ENCODE assay signal across 22 mouse cellular contexts in genomic region chr16:66487194-66487944, GRCm38 (mm10).
A peak's percentile ranks its signal among the peaks of the same experiment; 100 is the strongest.
DNase-seq lines count a peak whose midpoint lies in the region; ATAC-seq and TF ChIP-seq lines count a peak whose summit lies in the region.
"Had no signal": no experiment of that assay in that cellular context is flagged by ENCODE, and none has a peak within 500 bp of the region (broad histone marks: within the 10 kb centered on the region; RNA-seq: fewer than 3 reads in every experiment).

No protein-coding gene starts in this region.

- no peak for TF ChIP-seq CTCF in midbrain, postnatal 0 days (IDR thresholded peaks at IDR 0.05)
- no peak for TF ChIP-seq CTCF in forebrain, postnatal 0 days (IDR thresholded peaks at IDR 0.05; ENCODE audit: low read depth)

- H3K27me3 ChIP-seq in midbrain, embryonic 12.5 days = no peaks in the 10 kb centered on the region
- H3K27me3 ChIP-seq in midbrain, postnatal 0 days (ENCODE audit: insufficient read depth, low read length) = no peaks in the 10 kb centered on the region
- H3K27me3 ChIP-seq in forebrain, postnatal 0 days (ENCODE audit: insufficient read depth, low read length) = no peaks in the 10 kb centered on the region
- H3K27me3 ChIP-seq: embryonic facial prominence, embryonic 12.5 days; hindbrain, embryonic 12.5 days; limb, embryonic 15.5 days; liver, embryonic 15.5 days; lung, embryonic 15.5 days; neural tube, embryonic 13.5 days had no signal

- H3K4me1 ChIP-seq in midbrain, embryonic 12.5 days = 0 out of 2 replicates have a peak, but pooled peaks cover 3% of the 10 kb centered on the region
- no peaks in the 10 kb centered on the region for H3K4me1 ChIP-seq in midbrain, postnatal 0 days (ENCODE audit: insufficient read depth, low read length)
- no peaks in the 10 kb centered on the region for H3K4me1 ChIP-seq in forebrain, postnatal 0 days (ENCODE audit: insufficient read depth)
- H3K4me1 ChIP-seq: embryonic facial prominence, embryonic 12.5 days; heart, embryonic 10.5 days; hindbrain, embryonic 12.5 days; limb, embryonic 15.5 days; liver, embryonic 15.5 days; lung, embryonic 15.5 days; neural tube, embryonic 13.5 days had no signal

- no peaks in the 10 kb centered on the region for H3K36me3 ChIP-seq in midbrain, embryonic 12.5 days
- no peaks in the 10 kb centered on the region for H3K36me3 ChIP-seq in midbrain, postnatal 0 days (ENCODE audit: insufficient read depth, low read length)
- no peaks in the 10 kb centered on the region for H3K36me3 ChIP-seq in forebrain, postnatal 0 days (ENCODE audit: insufficient read depth)
- H3K36me3 ChIP-seq: embryonic facial prominence, embryonic 12.5 days; heart, embryonic 10.5 days; hindbrain, embryonic 12.5 days; limb, embryonic 15.5 days; liver, embryonic 15.5 days; lung, embryonic 15.5 days; neural tube, embryonic 13.5 days had no signal

- H3K27ac ChIP-seq in midbrain, embryonic 12.5 days (replicated peaks) = no peak overlapping the region
- H3K27ac ChIP-seq in midbrain, postnatal 0 days (ENCODE audit: low read depth, low read length) = no peak overlapping the region
- no peak overlapping the region for H3K27ac ChIP-seq in forebrain, postnatal 0 days (ENCODE audit: low read depth, low read length)
- H3K27ac ChIP-seq: embryonic facial prominence, embryonic 12.5 days; heart, embryonic 10.5 days; hindbrain, embryonic 12.5 days; limb, embryonic 15.5 days; liver, embryonic 15.5 days; lung, embryonic 15.5 days; neural tube, embryonic 13.5 days had no signal

- H3K4me2 ChIP-seq in midbrain, embryonic 12.5 days (replicated peaks) = no peak overlapping the region
- no peak overlapping the region for H3K4me2 ChIP-seq in midbrain, postnatal 0 days (ENCODE audit: low read depth, low read length, poor library complexity, severe bottlenecking)
- no peak overlapping the region for H3K4me2 ChIP-seq in forebrain, postnatal 0 days (ENCODE audit: low read depth)
- H3K4me2 ChIP-seq: embryonic facial prominence, embryonic 12.5 days; hindbrain, embryonic 12.5 days; limb, embryonic 15.5 days; liver, embryonic 15.5 days; lung, embryonic 15.5 days; neural tube, embryonic 13.5 days had no signal

- 0 out of 2 replicates have a peak, but pooled peaks cover 5% of the 10 kb centered on the region for H3K9me3 ChIP-seq in midbrain, embryonic 12.5 days
- H3K9me3 ChIP-seq in midbrain, postnatal 0 days (ENCODE audit: low read length) = 0 out of 2 replicates have a peak, but pooled peaks cover 3% of the 10 kb centered on the region
- 0 out of 2 replicates have a peak, but pooled peaks cover 6% of the 10 kb centered on the region for H3K9me3 ChIP-seq in forebrain, postnatal 0 days (ENCODE audit: low read length)
- H3K9me3 ChIP-seq: heart, embryonic 10.5 days; hindbrain, embryonic 12.5 days; limb, embryonic 15.5 days; liver, embryonic 15.5 days; lung, embryonic 15.5 days had no signal

- no peak overlapping the region for H3K9ac ChIP-seq in midbrain, embryonic 12.5 days (replicated peaks)
- no peak overlapping the region for H3K9ac ChIP-seq in midbrain, postnatal 0 days (replicated peaks; ENCODE audit: low read length, poor library complexity, severe bottlenecking)
- no peak overlapping the region for H3K9ac ChIP-seq in forebrain, postnatal 0 days
- H3K9ac ChIP-seq: embryonic facial prominence, embryonic 12.5 days; hindbrain, embryonic 12.5 days; limb, embryonic 15.5 days; liver, embryonic 15.5 days; lung, embryonic 15.5 days; neural tube, embryonic 13.5 days had no signal

- peak; percentile 18 to 28 for DNase-seq in cerebellum, postnatal 14 days
- DNase-seq in cerebellum, postnatal 36 days = no peak
- no peak for DNase-seq in midbrain, postnatal 0 days (ENCODE audit: low spot score)
- no peak for DNase-seq in forebrain, postnatal 0 days
- DNase-seq in layer of hippocampus, postnatal 14 days (ENCODE audit: low spot score in 2 of 2) = no peak
- DNase-seq: adrenal gland, postnatal 10 days; cerebellum, adult 9-10 months; kidney, postnatal 36 days; lung, postnatal 36 days; thymus, adult 18-20 months; thymus, postnatal 4 days had no signal

- ATAC-seq in midbrain, embryonic 12.5 days (ENCODE audit: low FRiP score, low read depth) = peak; percentile 80
- no peak for ATAC-seq in midbrain, postnatal 0 days (ENCODE audit: low FRiP score)
- ATAC-seq in forebrain, postnatal 0 days = peak; percentile 58
- ATAC-seq in megakaryocyte progenitor cell, adult 5-6 weeks (replicated peaks; ENCODE audit: poor library complexity) = no peak
- ATAC-seq: intestine, postnatal 0 days had no signal

- 46% methylated on average over 10 of the region's 10 CpGs for WGBS in midbrain, embryonic 12.5 days
- 38% methylated on average over 10 of the region's 10 CpGs for WGBS in midbrain, postnatal 0 days
- WGBS in forebrain, postnatal 0 days = 33% methylated on average over 10 of the region's 10 CpGs

- H3K4me3 ChIP-seq in midbrain, embryonic 12.5 days = no peak overlapping the region
- H3K4me3 ChIP-seq in midbrain, postnatal 0 days (ENCODE audit: low read depth, low read length) = no peak overlapping the region
- H3K4me3 ChIP-seq in forebrain, postnatal 0 days (ENCODE audit: low read depth, low read length) = no peak overlapping the region
- H3K4me3 ChIP-seq: embryonic facial prominence, embryonic 12.5 days; heart, embryonic 10.5 days; hindbrain, embryonic 12.5 days; limb, embryonic 15.5 days; liver, embryonic 15.5 days; lung, embryonic 15.5 days; myocyte; neural tube, embryonic 13.5 days had no signal

Comparison
In these comparisons a context has a peak if more than half of its experiments do, and no peak if none do; other contexts are left out.
1. DNase-seq: peak in cerebellum, postnatal 14 days (2 of 2); none in cerebellum, postnatal 36 days (0 of 2), midbrain, postnatal 0 days (single experiment), forebrain, postnatal 0 days (single experiment) and layer of hippocampus, postnatal 14 days (0 of 2).
2. ATAC-seq: peak in midbrain, embryonic 12.5 days (single experiment) and forebrain, postnatal 0 days (single experiment); none in midbrain, postnatal 0 days (single experiment) and megakaryocyte progenitor cell, adult 5-6 weeks (single experiment).